Mouse (Mus musculus): ENCODE measurements at regions not wholly inside any gene's neighbourhood (a gene's known extent, or its start where the extent isn't known, plus 50 kb on each side); places are given as distances from the start of the nearest gene placed in this dataset.

DNA sequence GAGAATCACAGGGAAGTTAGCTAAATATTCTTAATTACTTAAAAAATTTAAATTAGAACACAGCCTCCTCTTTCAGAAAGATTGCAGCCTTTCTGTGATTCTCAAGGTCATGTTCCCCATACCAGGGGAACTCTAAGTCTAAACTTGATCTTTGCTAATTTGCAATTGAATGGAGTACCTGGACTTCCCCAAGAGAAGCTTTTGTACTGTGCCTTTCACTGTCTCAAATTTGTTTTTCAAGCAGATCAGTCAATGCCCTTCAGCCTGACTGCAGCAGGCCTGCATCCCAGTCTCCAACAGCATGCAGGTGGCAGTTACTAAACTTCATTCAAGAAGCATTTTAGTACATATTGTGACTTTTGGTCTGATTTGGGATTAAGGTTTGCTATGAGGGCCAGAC, 611.8 kb downstream of the Snca start:
- Histone ChIP-seq H3K27me3 (ENCODE audit: control insufficient read depth, insufficient read depth, insufficient read length) (no peaks in the 10 kb centered on the region), H3K36me3 (ENCODE audit: control insufficient read depth, insufficient read depth) (no peaks in the 10 kb centered on the region), H3K79me2 (ENCODE audit: control insufficient read depth, insufficient read depth) (no peaks in the 10 kb centered on the region), H3K79me3 (ENCODE audit: low read depth) (no peaks in the 10 kb centered on the region), H3K4me3 (ENCODE audit: insufficient read depth, poor library complexity, severe bottlenecking) (no peak overlapping the region), H3ac (ENCODE audit: control insufficient read depth, insufficient read length, low read depth) (no peak overlapping the region)
- TF ChIP-seq FOSL1 (IDR thresholded peaks at IDR 0.05; ENCODE audit: insufficient read depth, low read length, poor library complexity, severe bottlenecking) (no peak), CEBPB (IDR thresholded peaks at IDR 0.05; ENCODE audit: low read depth) (no peak), MYOD1 (IDR thresholded peaks at IDR 0.05; ENCODE audit: control insufficient read depth, insufficient read length, low read depth) (no peak), MYOG (IDR thresholded peaks at IDR 0.05; ENCODE audit: control insufficient read depth, extremely low read depth, insufficient read length) (no peak), CTCF (IDR thresholded peaks at IDR 0.05; ENCODE audit: control insufficient read depth, insufficient read depth, insufficient read length) (no peak), USF1 (IDR thresholded peaks at IDR 0.05; ENCODE audit: low read depth) (no peak), MAX (IDR thresholded peaks at IDR 0.05) (no peak)

DNA sequence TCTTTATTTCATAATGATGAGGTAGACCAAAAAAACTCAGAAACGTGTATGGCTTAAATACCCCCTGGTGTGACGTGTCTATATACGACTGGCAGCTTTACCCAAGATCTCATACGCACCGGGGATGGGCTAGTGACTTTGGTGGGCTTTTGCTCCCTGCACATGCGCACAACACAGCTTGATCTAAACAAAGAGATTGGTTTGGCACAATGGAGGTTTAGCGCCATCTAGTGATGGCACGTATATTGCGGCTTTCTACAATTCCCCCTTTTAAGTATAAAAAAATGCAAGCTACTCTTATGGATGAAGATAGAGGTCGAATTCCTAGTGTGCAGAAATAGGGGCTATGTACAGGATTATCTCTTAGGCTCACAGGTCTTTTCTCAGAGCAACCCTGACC, 628.1 kb downstream of the Snca start:
- H3K79me3 ChIP-seq (ENCODE audit: low read depth) = no peaks in the 10 kb centered on the region
- no peak overlapping the region for H3K4me3 ChIP-seq (ENCODE audit: insufficient read depth, poor library complexity, severe bottlenecking)
- no peak overlapping the region for H3ac ChIP-seq (ENCODE audit: control insufficient read depth, insufficient read length, low read depth)
- H3K27me3 ChIP-seq (ENCODE audit: control insufficient read depth, insufficient read depth, insufficient read length) = no peaks in the 10 kb centered on the region
- H3K36me3 ChIP-seq (ENCODE audit: control insufficient read depth, insufficient read depth) = no peaks in the 10 kb centered on the region
- H3K79me2 ChIP-seq (ENCODE audit: control insufficient read depth, insufficient read depth) = no peaks in the 10 kb centered on the region
- TF ChIP-seq CTCF (IDR thresholded peaks at IDR 0.05; ENCODE audit: control insufficient read depth, insufficient read depth, insufficient read length) = peak; percentile 35
- no peak for TF ChIP-seq CEBPB (IDR thresholded peaks at IDR 0.05; ENCODE audit: low read depth)
- no peak for TF ChIP-seq USF1 (IDR thresholded peaks at IDR 0.05; ENCODE audit: low read depth)
